Mouse (Mus musculus) liver, adult 2 months (tissue): ENCODE data around the gene Stk36.

Source experiments
- CTCF ChIP-seq: fragments of 200-500 bp; IDR thresholded peaks from 2 replicates; pipeline ENCODE4 v1.5.1; 2011; ENCODE audit warnings: low read depth, low read length, control low read depth
- POLR2A ChIP-seq: fragments of 200-500 bp; IDR thresholded peaks from 2 replicates; pipeline ENCODE4 v1.6.1; 2011; ENCODE audit warnings: low read length, control low read depth; ENCODE audit not compliant: insufficient read depth; ENCODE audit errors: extremely low read depth

- TF ChIP-seq CTCF (no peak), POLR2A (no peak)
Observed at GRCm38 (mm10) chr1:74665153-74665552, 63.9 kb downstream of the Stk36 start.
